Mouse (Mus musculus) layer of hippocampus, adult 2 months (tissue): ENCODE measurements around the gene Tbx10. TPM values are rescaled to one million over a fixed set of nuclear protein-coding genes. Genes with fewer than 3 reads are reported as not detected.
"Not testable (repeated sequence)": the region's sequence is repeated elsewhere in the genome, so short reads cannot be mapped to it uniquely, and the experiment has no call there.

Experiments
- DNase-seq, 2 experiments: peaks; one replicate each; pipeline ENCODE4 v3.0.0; 2022; ENCODE audit warnings: low spot score in 2 of 2
- H3K27ac ChIP-seq: fragments of 200-600 bp; 2 replicates; pipeline ENCODE4 v1.8.1; 2022
- H3K4me3 ChIP-seq: fragments of 200-600 bp; 2 replicates; pipeline ENCODE4 v1.8.1; 2022; ENCODE audit warnings: mild to moderate bottlenecking
- CTCF ChIP-seq: fragments of 200-600 bp; conservative IDR thresholded peaks from 2 replicates; pipeline ENCODE4 v1.8.1; 2022; ENCODE audit warnings: antibody characterized with exemption, mild to moderate bottlenecking, moderate library complexity
- total RNA-seq, 2 experiments: library from RNA; stranded (reverse); gene quantifications; 2 replicates each; pipeline ENCODE4 v1.2.3; 2021

The Tbx10 gene
- total RNA-seq, 2 experiments from 2014 or later: not detected

DNA sequence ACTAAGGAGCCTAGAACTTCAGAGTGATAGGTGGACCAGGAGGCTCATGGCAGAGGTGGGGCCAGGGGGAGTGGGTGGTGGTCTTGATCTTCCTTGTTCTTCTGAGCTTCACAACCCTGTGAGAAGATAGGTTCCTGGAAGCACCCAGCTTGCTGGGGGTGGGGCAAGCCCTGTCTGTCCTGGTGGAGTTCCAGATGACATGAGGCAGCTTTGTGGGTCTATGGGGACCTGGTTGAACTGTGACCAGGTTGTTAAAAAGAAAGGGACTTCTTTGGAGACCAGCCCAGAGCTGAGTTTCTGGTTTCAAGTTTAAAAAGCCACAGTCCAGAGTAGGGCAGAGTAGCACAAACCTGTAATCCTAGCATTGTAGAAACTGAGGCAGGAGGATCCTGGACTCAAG is 33.5 kb upstream of the Tbx10 start:
- no peak for DNase-seq
- Histone ChIP-seq H3K4me3 (no peak overlapping the region), H3K27ac (no peak overlapping the region)
- no peak for TF ChIP-seq CTCF

DNA sequence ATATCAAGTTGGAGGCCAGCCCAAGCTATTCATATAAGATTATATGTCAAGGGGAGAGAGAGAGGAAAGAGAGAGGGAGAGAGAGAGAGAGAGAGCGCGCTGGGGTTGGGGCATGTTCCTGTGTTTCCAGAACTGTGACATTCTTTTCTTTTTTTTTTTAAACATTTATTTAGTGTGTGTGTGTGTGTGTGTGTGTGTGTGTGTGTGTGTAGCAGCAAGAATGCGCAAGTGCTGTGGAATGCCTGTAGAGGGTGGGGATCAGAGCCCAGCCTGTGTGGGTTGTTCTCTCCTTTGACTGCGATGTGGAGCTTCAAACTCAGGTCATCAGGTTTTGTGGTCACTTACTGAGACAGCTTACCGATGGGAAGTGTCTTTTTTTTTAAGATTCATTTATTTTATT is 32.3 kb upstream of the Tbx10 start:
- Histone ChIP-seq H3K4me3 (no peak overlapping the region), H3K27ac (no peak overlapping the region)
- no peak for DNase-seq
- TF ChIP-seq CTCF: no peak

- H3K4me3 ChIP-seq, DNase-seq, H3K27ac ChIP-seq: not testable (repeated sequence)
Measured at GRCm38 (mm10) chr19:3961805-3962204, 30.7 kb upstream of the Tbx10 start.

- no peak overlapping the region for H3K4me3 ChIP-seq
- TF ChIP-seq CTCF: peak; percentile 53
- no peak for DNase-seq
- no peak overlapping the region for H3K27ac ChIP-seq
Measured at GRCm38 (mm10) chr19:3962469-3962868, 30.1 kb upstream of the Tbx10 start.

GRCm38 (mm10) chr19:3964030-3964429 is 28.5 kb upstream of the Tbx10 start:
- TF ChIP-seq CTCF: no peak
- Histone ChIP-seq H3K27ac (no peak overlapping the region), H3K4me3 (no peak overlapping the region)
- DNase-seq: no peak

GRCm38 (mm10) chr19:3966330-3967075 is 26.0 kb upstream of the Tbx10 start:
- Histone ChIP-seq H3K4me3 (no peak overlapping the region), H3K27ac (no peak overlapping the region)
- peak; percentile 59 for TF ChIP-seq CTCF
- no peak for DNase-seq

DNA sequence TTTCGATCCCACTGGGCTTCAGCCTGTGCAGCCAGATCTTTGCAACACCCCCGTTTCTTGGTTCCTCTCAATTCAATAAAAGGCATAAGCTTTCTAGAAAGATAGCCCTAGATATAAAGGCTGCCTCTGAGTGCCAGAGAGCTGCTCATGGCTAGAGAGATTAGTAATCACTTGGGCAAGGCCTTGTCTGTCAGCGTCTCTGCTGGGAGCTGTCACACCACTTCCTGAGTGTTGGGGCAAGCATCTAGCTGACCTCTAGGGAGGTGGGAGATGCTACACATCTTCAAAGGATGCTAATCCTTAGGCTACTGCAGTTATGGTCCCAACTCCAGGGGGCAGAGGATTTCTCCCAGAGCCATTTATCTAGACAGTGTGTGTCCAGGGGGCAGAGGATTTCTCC is 25.3 kb upstream of the Tbx10 start:
- no peak for DNase-seq
- no peak overlapping the region for H3K27ac ChIP-seq
- TF ChIP-seq CTCF: no peak
- no peak overlapping the region for H3K4me3 ChIP-seq

DNA sequence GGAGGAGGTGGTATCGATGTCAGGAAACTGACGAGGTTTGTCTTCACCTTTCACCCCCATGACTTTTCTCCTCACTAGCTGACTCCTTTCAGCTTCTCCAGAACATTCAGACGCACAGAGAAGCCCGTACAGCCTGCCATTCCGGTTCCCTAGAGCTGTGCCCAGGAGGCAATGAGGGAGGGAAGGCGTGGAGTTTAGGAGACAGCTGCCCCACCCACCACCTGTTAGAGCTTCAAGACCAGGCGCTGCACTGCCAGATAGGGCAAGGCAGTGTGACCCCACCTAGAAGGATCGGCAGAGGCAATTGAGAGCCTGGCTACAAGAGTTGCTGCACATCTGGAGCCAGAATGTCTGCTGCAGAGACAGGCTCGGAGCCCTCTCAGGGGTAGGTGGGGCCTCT is 20.3 kb upstream of the Tbx10 start, which contains the start of gene Aldh3b2:
Aldh3b2 (plus strand) TSS at position 100 of the 400 bp plus-strand sequence.
- H3K27ac ChIP-seq: no peak within 1 kb of the TSS
- H3K4me3 ChIP-seq: no peak within 1 kb of the TSS
- no peak for TF ChIP-seq CTCF
- no peak for DNase-seq

GRCm38 (mm10) chr19:3974608-3975007 is 17.9 kb upstream of the Tbx10 start:
- not testable (repeated sequence) for H3K27ac ChIP-seq, H3K4me3 ChIP-seq, DNase-seq

GRCm38 (mm10) chr19:3975866-3976265 is 16.7 kb upstream of the Tbx10 start:
- Histone ChIP-seq H3K4me3 (no peak overlapping the region), H3K27ac (no peak overlapping the region)
- no peak for TF ChIP-seq CTCF
- DNase-seq: no peak

- Histone ChIP-seq H3K27ac (peak overlapping the region; percentile 41; the same call in 1 of the 2 replicates), H3K4me3 (no peak overlapping the region)
- peak; percentile 95 for TF ChIP-seq CTCF
- peak; percentile 81 to 89 for DNase-seq
Measured at GRCm38 (mm10) chr19:3980309-3980708, 12.2 kb upstream of the Tbx10 start.

- H3K4me3 ChIP-seq: no peak overlapping the region
- no peak for TF ChIP-seq CTCF
- no peak for DNase-seq
- H3K27ac ChIP-seq: no peak overlapping the region
Measured at GRCm38 (mm10) chr19:3980917-3981316, 11.6 kb upstream of the Tbx10 start.

DNA sequence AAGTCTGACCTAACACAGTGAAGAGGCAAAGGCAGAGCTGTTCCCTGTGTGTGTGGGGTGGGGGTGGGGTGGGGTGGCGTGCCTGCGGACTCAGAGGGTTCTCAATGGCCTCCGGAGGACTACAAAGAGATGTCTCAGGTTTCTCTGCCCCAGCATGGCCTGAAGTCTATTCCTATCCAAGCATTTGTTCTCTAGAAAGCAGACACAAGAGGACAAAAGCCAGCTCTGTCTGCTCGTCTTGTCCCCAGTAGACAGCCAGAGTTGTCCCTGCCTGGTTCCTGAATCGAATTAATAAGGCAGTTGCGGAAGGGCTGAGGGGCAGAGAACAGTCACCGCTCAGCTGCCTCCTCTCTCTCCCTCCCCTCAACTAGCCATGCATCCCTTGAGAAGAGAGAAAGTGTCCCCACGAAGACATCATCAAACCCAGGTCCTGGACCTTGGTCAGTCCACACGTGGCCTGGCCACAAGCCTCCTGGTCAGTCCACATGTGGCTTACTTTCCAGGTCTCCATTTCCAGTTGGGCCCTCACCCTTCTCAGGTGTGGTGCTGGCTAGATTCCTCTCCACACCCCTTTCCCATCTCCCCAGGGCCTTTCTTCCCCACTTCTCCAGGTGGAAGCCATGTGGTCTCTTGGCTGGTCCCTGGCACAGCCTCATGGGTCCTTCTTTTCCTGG is 8.9 kb upstream of the Tbx10 start:
- no peak for TF ChIP-seq CTCF
- H3K27ac ChIP-seq: peak overlapping the region; percentile 48
- no peak for DNase-seq
- no peak overlapping the region for H3K4me3 ChIP-seq

DNA sequence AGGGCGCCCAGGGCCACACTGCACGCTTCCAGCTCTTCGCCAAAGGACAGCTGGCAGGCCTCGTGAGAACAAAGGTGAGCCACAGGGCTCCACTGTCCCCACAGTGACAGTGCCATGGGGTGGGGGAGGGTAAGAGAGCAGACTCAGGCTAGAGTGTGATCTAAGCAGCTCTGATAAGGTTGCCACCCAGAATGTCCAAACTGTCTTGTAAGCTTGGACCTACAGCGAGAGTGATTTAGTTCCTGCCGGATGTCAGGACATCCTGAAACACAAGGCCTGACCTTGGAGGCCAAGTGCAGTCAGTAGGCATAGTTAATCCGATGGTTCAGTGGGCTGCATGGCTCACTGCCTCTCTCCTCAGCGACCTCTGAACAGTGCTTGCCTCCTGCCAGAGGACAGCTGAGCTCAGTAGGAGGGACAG is 7.3 kb upstream of the Tbx10 start:
- no peak for TF ChIP-seq CTCF
- Histone ChIP-seq H3K4me3 (no peak overlapping the region), H3K27ac (no peak overlapping the region)
- DNase-seq: no peak
